Mouse (Mus musculus): ENCODE data around the gene Eps15.

DNA sequence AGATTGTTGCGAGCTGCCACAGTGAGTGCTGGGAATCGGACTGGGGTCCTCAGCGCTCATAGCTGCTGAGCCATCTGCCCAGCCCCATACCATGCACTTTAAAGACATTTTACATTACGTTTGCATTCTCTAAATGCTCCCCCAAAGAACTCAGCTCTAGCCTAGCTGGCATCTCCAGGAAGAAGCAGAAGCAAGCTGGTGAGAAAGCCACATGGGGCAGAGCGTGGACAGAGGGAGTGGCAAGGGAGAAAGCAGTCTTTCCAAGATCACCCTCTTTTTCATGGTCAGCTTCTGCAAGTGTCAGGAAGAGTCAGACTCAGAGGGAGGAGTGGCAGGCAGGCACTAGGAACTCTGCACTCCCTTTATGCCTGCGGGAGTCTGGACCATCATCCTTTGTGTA lies 23.3 kb upstream of the Eps15 start:
- TF ChIP-seq POLR2A (IDR thresholded peaks at IDR 0.05; ENCODE audit: extremely low read depth, insufficient read depth, low read length), result no peak
- no peak for TF ChIP-seq CTCF (IDR thresholded peaks at IDR 0.05; ENCODE audit: extremely low read depth, insufficient read depth, low read length)
